Mouse (Mus musculus): ENCODE results near the gene Has1.

DNA sequence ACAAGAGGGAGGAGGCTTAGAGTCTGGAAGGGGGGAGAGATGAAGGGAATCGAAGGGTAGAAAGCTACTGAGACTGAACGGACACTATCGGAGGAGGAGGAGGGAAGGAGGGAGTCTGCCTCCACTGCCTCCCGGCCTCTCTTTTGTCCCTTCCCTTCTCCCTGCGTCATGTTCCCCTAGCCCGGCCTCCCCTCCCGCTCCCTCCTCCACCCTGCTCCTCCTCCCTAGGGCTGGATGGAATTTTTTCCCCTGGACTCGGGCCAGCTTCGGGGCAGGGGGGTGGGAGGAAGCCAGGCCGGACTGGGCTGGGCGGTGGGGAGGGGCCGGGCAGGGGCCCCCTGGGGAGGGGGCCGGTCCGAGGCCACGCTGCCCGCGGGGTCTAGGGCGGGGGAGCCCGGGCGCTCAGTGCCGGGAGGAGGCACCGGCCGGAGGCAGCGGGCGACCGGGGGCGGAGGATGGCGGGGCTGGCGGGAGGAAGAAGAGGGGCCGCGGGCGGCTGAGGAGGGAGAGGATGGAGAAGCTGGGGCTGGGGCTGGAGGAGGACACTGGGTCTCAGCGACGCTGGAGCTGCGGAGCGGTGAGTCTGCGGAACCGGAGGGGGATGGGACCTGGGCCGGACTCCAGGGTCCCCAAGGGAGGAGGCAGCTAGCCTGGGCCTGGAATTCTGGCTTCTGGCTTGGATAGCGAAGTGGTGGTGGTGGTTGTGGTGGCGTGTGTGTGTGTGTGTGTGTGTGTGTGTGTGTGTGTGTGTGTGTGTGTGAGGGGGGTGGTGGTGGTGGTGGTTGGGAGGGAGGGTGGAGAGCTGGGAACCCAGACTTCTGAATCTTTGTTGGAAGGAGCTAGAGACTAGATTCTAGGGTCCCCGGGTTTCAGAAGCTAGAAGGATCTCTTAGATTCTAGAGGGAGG is 28.0 kb downstream of the Has1 start, which contains the start of gene Spaca6:
- TF ChIP-seq CTCF (IDR thresholded peaks at IDR 0.05; ENCODE audit: low read depth), result no peak
- no peak for TF ChIP-seq EP300 (optimal IDR thresholded peaks at IDR 0.05)
